Mouse (Mus musculus) adrenal gland, adult 2 months (tissue): ENCODE measurements at regions not wholly inside any gene's neighbourhood (a gene's known extent, or its start where the extent isn't known, plus 50 kb on each side); places are given as distances from the start of the nearest gene placed in this dataset.

Source experiments
- DNase-seq: peaks from one replicate; pipeline ENCODE4 v3.0.0; 2021

- DNase-seq: no peak
Measured at GRCm38 (mm10) chr1:189991089-189991488, 68.9 kb upstream of the Smyd2 start.

GRCm38 (mm10) chr1:189990046-189990622, 68.0 kb upstream of the Smyd2 start:
- DNase-seq: no peak

GRCm38 (mm10) chr1:189989376-189989775, 67.2 kb upstream of the Smyd2 start:
- no peak for DNase-seq

GRCm38 (mm10) chr1:189988864-189989263, 66.7 kb upstream of the Smyd2 start:
- DNase-seq: no peak

GRCm38 (mm10) chr1:189985516-189986205, 63.5 kb upstream of the Smyd2 start:
- no peak for DNase-seq

GRCm38 (mm10) chr1:189978244-189978643, 56.1 kb upstream of the Smyd2 start:
- DNase-seq: no peak

GRCm38 (mm10) chr1:189975660-189976059, 53.5 kb upstream of the Smyd2 start:
- DNase-seq: no peak

GRCm38 (mm10) chr1:189972790-189973406, 50.7 kb upstream of the Smyd2 start:
- DNase-seq: peak; percentile 80
